In the genomic region with DNA sequence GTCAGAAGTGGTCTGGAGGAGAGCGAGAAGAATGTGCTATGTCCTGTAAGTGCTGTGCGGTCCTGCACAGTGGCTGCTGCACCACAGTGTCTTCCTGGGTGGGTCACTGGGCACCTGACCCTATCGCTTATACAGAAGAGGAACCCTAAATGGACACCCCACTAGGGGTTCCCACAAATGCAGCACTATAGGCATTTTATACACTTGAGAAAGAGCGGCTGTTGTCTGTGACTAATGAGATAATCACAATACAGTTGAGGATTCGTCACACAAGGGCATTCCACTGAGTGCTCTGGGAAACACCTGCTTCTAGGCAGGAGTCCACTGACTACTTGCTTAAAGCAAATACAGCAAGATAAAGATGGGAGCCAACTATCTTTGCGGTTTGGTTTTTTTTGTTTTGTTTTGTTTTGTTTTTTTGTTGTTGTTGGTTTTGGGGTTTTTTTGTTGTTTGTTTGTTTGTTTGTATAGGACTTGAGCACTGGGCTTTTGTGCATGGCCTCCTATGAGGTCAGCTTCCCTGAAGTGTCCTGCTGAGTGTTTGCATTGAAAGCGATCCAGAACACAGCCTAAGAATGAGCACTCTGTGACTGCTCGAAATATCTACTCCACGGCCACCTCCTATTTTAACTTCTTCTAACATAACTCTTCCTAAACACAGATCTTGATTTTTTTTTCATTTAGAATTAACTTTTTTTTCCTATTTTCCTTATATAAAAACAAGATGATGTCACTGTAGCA, we compare ENCODE assay signal across 13 mouse cellular contexts. TPM values are rescaled to one million over a fixed set of nuclear protein-coding genes. Genes with fewer than 3 reads are reported as not detected.
DNase-seq lines count a peak whose midpoint lies in the region; ATAC-seq lines count a peak whose summit lies in the region.
"Had no signal": no experiment of that assay in that cellular context is flagged by ENCODE, and none has a peak within 500 bp of the region (broad histone marks: within the 10 kb centered on the region; RNA-seq: fewer than 3 reads in every experiment).

No protein-coding gene starts in this region.

- no peak overlapping the region for H3K4me3 ChIP-seq in hindbrain, embryonic 14.5 days (replicated peaks; ENCODE audit: low read length)
- H3K4me3 ChIP-seq in hindbrain, embryonic 11.5 days (ENCODE audit: low read depth, low read length): no peak overlapping the region
- H3K4me3 ChIP-seq in embryonic facial prominence, embryonic 14.5 days (ENCODE audit: low read depth, low read length): no peak overlapping the region

- H3K27ac ChIP-seq in hindbrain, embryonic 14.5 days: no peak overlapping the region
- no peak overlapping the region for H3K27ac ChIP-seq in hindbrain, embryonic 11.5 days (ENCODE audit: low read depth, low read length)
- H3K27ac ChIP-seq in embryonic facial prominence, embryonic 14.5 days (replicated peaks; ENCODE audit: low read depth, low read length): no peak overlapping the region
- H3K27ac ChIP-seq: macrophage had no signal

- no peaks in the 10 kb centered on the region for H3K9me3 ChIP-seq in hindbrain, embryonic 14.5 days (ENCODE audit: control insufficient read depth, low read length)
- H3K9me3 ChIP-seq in hindbrain, embryonic 11.5 days (ENCODE audit: control insufficient read depth, low read length): no peaks in the 10 kb centered on the region
- H3K9me3 ChIP-seq in embryonic facial prominence, embryonic 14.5 days (ENCODE audit: control insufficient read depth, low read length): no peaks in the 10 kb centered on the region

- DNase-seq in heart, adult 11 months: peak; percentile 52
- no peak for DNase-seq in heart, postnatal 4 days
- DNase-seq in hindbrain, embryonic 14.5 days (ENCODE audit: low spot score): no peak
- DNase-seq in hindbrain, embryonic 11.5 days (ENCODE audit: low spot score): no peak
- peak; percentile 42 for DNase-seq in embryonic facial prominence, embryonic 14.5 days (ENCODE audit: low spot score)
- DNase-seq in lung, postnatal 10 days: peak; percentile 73
- DNase-seq in Muller cell, postnatal 12 days (ENCODE audit: inconsistent ontology term): no peak
- DNase-seq: adrenal gland, postnatal 14 days; gastrocnemius, postnatal 36 days; thymus, postnatal 36 days had no signal

- peak; percentile 21; the same call in 1 of the 2 replicates for ATAC-seq in hindbrain, embryonic 14.5 days (ENCODE audit: low FRiP score)
- ATAC-seq in hindbrain, embryonic 11.5 days (ENCODE audit: low FRiP score): no peak
- no peak for ATAC-seq in embryonic facial prominence, embryonic 14.5 days (ENCODE audit: low read depth)
- no peak for ATAC-seq in erythroid progenitor cell, adult 5-6 weeks (replicated peaks; ENCODE audit: low FRiP score, poor library complexity, severe bottlenecking)

- no peak overlapping the region for H3K9ac ChIP-seq in hindbrain, embryonic 14.5 days
- H3K9ac ChIP-seq in hindbrain, embryonic 11.5 days (ENCODE audit: low read depth, low read length): no peak overlapping the region
- H3K9ac ChIP-seq in embryonic facial prominence, embryonic 14.5 days (ENCODE audit: low read depth, low read length): no peak overlapping the region

- no peaks in the 10 kb centered on the region for H3K27me3 ChIP-seq in hindbrain, embryonic 14.5 days (ENCODE audit: control insufficient read depth, insufficient read depth, low read length)
- H3K27me3 ChIP-seq in hindbrain, embryonic 11.5 days (ENCODE audit: control insufficient read depth, insufficient read depth, low read length): no peaks in the 10 kb centered on the region
- H3K27me3 ChIP-seq in embryonic facial prominence, embryonic 14.5 days (replicated peaks; ENCODE audit: control insufficient read depth, insufficient read depth, low read length): no peaks in the 10 kb centered on the region

- WGBS in hindbrain, embryonic 14.5 days: 58% methylated on average over 9 of the region's 9 CpGs
- 66% methylated on average over 9 of the region's 9 CpGs for WGBS in hindbrain, embryonic 11.5 days
- WGBS in embryonic facial prominence, embryonic 14.5 days: 74% methylated on average over 9 of the region's 9 CpGs

- no peaks in the 10 kb centered on the region; the same call in 1 of the 2 replicates for H3K36me3 ChIP-seq in hindbrain, embryonic 14.5 days (replicated peaks; ENCODE audit: control insufficient read depth, insufficient read depth)
- no peaks in the 10 kb centered on the region for H3K36me3 ChIP-seq in hindbrain, embryonic 11.5 days (ENCODE audit: control insufficient read depth, insufficient read depth, low read length)
- H3K36me3 ChIP-seq in embryonic facial prominence, embryonic 14.5 days (ENCODE audit: control insufficient read depth, insufficient read depth, low read length): no peaks in the 10 kb centered on the region

- no peaks in the 10 kb centered on the region for H3K4me1 ChIP-seq in hindbrain, embryonic 14.5 days (replicated peaks; ENCODE audit: control insufficient read depth, insufficient read depth, low read length)
- no peaks in the 10 kb centered on the region for H3K4me1 ChIP-seq in hindbrain, embryonic 11.5 days (replicated peaks; ENCODE audit: control insufficient read depth, insufficient read depth, low read length)
- H3K4me1 ChIP-seq in embryonic facial prominence, embryonic 14.5 days (ENCODE audit: control insufficient read depth, insufficient read depth, low read length): no peaks in the 10 kb centered on the region

- no peak overlapping the region for H3K4me2 ChIP-seq in hindbrain, embryonic 14.5 days (replicated peaks)
- no peak overlapping the region for H3K4me2 ChIP-seq in hindbrain, embryonic 11.5 days (replicated peaks; ENCODE audit: low read depth, low read length)
- no peak overlapping the region for H3K4me2 ChIP-seq in embryonic facial prominence, embryonic 14.5 days (ENCODE audit: low read depth, low read length)

RNA-seq across cellular contexts. Expression of gene Bfsp1, which starts 55.9 kb away (rescaled TPM):
- under 1 TPM; 0.98 to 0.99 TPM for total RNA-seq in heart, postnatal 4 days (2021)
- 1.8 and 2.1 TPM in 2 replicates for polyA plus RNA-seq in hindbrain, embryonic 14.5 days (2014; fragmentation: Nextera tagmentation; extraction: Ambion mirVana)
- 0.79 and 0.85 TPM in 2 replicates for polyA plus RNA-seq in hindbrain, embryonic 11.5 days (2014; fragmentation: Nextera tagmentation; extraction: Ambion mirVana)
- polyA plus RNA-seq in embryonic facial prominence, embryonic 14.5 days (2014; fragmentation: Nextera tagmentation; extraction: Ambion mirVana): 3.0 and 3.8 TPM in 2 replicates
- total RNA-seq in erythroid progenitor cell, adult 5-6 weeks (2015; ENCODE audit: low replicate concordance): not detected in 2 replicates
- not detected in 2 replicates for total RNA-seq in erythroid progenitor cell, adult 5-6 weeks (2017; ENCODE audit: low replicate concordance)
- total RNA-seq: common myeloid progenitor, adult 5-6 weeks had no signal

Comparison
In these comparisons a context has a peak if more than half of its experiments do, and no peak if none do; other contexts are left out.
1. DNase-seq: peak in heart, adult 11 months (single experiment), embryonic facial prominence, embryonic 14.5 days (single experiment) and lung, postnatal 10 days (single experiment); none in heart, postnatal 4 days (single experiment), hindbrain, embryonic 14.5 days (single experiment), hindbrain, embryonic 11.5 days (single experiment) and Muller cell, postnatal 12 days (single experiment).